ENCODE assay signal across 8 mouse cellular contexts in the genomic region with DNA sequence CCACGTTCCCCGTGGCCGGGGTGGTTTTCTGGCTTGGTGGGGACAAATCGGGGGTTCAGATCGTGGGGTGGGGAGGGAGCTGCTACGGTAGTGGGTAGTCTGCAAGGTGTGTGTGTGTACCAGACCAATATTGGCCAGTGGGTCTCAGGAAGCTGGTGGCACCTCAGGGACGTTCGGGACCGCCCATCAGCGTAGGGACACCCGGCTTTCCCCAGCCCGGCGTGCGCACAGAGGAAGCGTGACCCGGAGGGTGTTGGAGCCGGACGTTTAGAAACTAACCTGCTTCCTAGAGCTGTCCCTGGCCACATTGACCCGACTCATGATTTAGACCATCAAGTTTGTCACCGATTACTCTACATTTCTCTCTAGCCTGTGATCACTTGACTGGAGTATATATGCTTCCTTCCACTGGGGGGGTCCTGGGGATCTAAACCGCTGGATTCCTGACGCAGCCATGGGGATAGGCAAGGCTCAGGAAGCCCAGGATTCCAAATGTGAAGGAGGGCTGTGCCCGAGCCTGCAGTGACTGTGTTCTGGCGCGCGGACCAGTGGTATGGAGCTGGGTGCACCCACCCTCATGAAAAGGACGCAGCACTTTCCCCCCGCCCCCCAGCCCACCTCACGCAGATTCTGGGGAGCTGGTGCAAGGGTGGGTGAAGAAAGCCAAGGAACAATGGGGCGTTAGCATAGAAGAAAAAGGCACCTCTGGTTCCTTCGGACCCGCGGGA.
DNase-seq lines count a peak whose midpoint lies in the region; ATAC-seq and TF ChIP-seq lines count a peak whose summit lies in the region.

No protein-coding gene starts in this region.

- WGBS in forebrain, embryonic 15.5 days, result under 1% methylated on average over 33 of the region's 33 CpGs
- WGBS in intestine, embryonic 16.5 days, result under 1% methylated on average over 33 of the region's 33 CpGs
- WGBS in stomach, embryonic 16.5 days, result 0% methylated on average over 33 of the region's 33 CpGs

- no peak for TF ChIP-seq CTCF in left cerebral cortex, adult 2 months (IDR thresholded peaks at IDR 0.05)

- no peaks in the 10 kb centered on the region for H3K9me3 ChIP-seq in forebrain, embryonic 15.5 days
- no peaks in the 10 kb centered on the region for H3K9me3 ChIP-seq in intestine, embryonic 16.5 days (ENCODE audit: control insufficient read depth, low read length)
- H3K9me3 ChIP-seq in stomach, embryonic 16.5 days (replicated peaks; ENCODE audit: control insufficient read depth, low read length), result no peaks in the 10 kb centered on the region

- DNase-seq in left cerebral cortex, adult 2 months (ENCODE audit: extremely low spot score in 1 of 2, low spot score in 2 of 2), result no peak
- no peak for DNase-seq in left cerebral cortex, postnatal 25 days (ENCODE audit: low spot score in 2 of 2)
- DNase-seq in adrenal gland, adult (ENCODE audit: inconsistent age in 2 of 2, low spot score in 1 of 2), result peak; percentile 71 to 88
- DNase-seq in lung, postnatal 36 days, result peak; percentile 15
- no peak for DNase-seq in ovary, postnatal 10 days (ENCODE audit: low spot score)

- H3K4me1 ChIP-seq in forebrain, embryonic 15.5 days, result peaks cover 53% of the 10 kb centered on the region
- peaks cover 10% of the 10 kb centered on the region for H3K4me1 ChIP-seq in intestine, embryonic 16.5 days (ENCODE audit: control insufficient read depth, insufficient read depth, low read length)
- peaks cover 9% of the 10 kb centered on the region; the same call in 1 of the 2 replicates for H3K4me1 ChIP-seq in stomach, embryonic 16.5 days (ENCODE audit: control insufficient read depth, insufficient read depth, low read length)

- intact Hi-C loops in left cerebral cortex, adult 2 months (cut with DNase I), result loop anchor here (2.0 to 5.0 kb wide), 2 partner anchors 56 to 190 kb away; no protein-coding TSS in a partner anchor
- intact Hi-C loops in left cerebral cortex, postnatal 25 days (cut with DNase I), result loop anchor here (5.0 kb wide), 1 partner anchor 180 kb away; no protein-coding TSS in a partner anchor

- H3K36me3 ChIP-seq in forebrain, embryonic 15.5 days, result no peaks in the 10 kb centered on the region
- H3K36me3 ChIP-seq in intestine, embryonic 16.5 days (ENCODE audit: control insufficient read depth, insufficient read depth, low read length), result no peaks in the 10 kb centered on the region
- H3K36me3 ChIP-seq in stomach, embryonic 16.5 days (ENCODE audit: control insufficient read depth, insufficient read depth, low read length), result no peaks in the 10 kb centered on the region

- peak; percentile 32 for ATAC-seq in forebrain, embryonic 15.5 days (replicated peaks)
- no peak for ATAC-seq in intestine, embryonic 16.5 days
- no peak for ATAC-seq in stomach, embryonic 16.5 days (ENCODE audit: insufficient read depth, low FRiP score)

- no peak overlapping the region; the same call in 1 of the 2 replicates for H3K27ac ChIP-seq in left cerebral cortex, adult 2 months
- H3K27ac ChIP-seq in forebrain, embryonic 15.5 days (replicated peaks), result peak overlapping the region; percentile 91
- no peak overlapping the region for H3K27ac ChIP-seq in intestine, embryonic 16.5 days (ENCODE audit: low read length)
- H3K27ac ChIP-seq in stomach, embryonic 16.5 days (ENCODE audit: low read length), result no peak overlapping the region

- peak overlapping the region; percentile 91 for H3K9ac ChIP-seq in forebrain, embryonic 15.5 days (replicated peaks)
- H3K9ac ChIP-seq in intestine, embryonic 16.5 days (ENCODE audit: low read depth, low read length), result peak overlapping the region; percentile 71
- H3K9ac ChIP-seq in stomach, embryonic 16.5 days (ENCODE audit: low read length), result peak overlapping the region; percentile 77

- H3K27me3 ChIP-seq in forebrain, embryonic 15.5 days, result peaks cover 28% of the 10 kb centered on the region
- H3K27me3 ChIP-seq in intestine, embryonic 16.5 days (replicated peaks; ENCODE audit: control insufficient read depth, insufficient read depth, low read length), result peaks cover 66% of the 10 kb centered on the region
- peaks cover 45% of the 10 kb centered on the region for H3K27me3 ChIP-seq in stomach, embryonic 16.5 days (ENCODE audit: control insufficient read depth, insufficient read depth, low read length)

- peak overlapping the region; percentile 66 for H3K4me3 ChIP-seq in left cerebral cortex, adult 2 months
- peak overlapping the region; percentile 86 for H3K4me3 ChIP-seq in forebrain, embryonic 15.5 days
- H3K4me3 ChIP-seq in intestine, embryonic 16.5 days (ENCODE audit: low read length), result peak overlapping the region; percentile 67
- peak overlapping the region; percentile 67 for H3K4me3 ChIP-seq in stomach, embryonic 16.5 days (replicated peaks; ENCODE audit: low read length)

- H3K4me2 ChIP-seq in forebrain, embryonic 15.5 days (replicated peaks), result peak overlapping the region; percentile 95
- peak overlapping the region; percentile 97 for H3K4me2 ChIP-seq in intestine, embryonic 16.5 days (ENCODE audit: low read depth, low read length)
- H3K4me2 ChIP-seq in stomach, embryonic 16.5 days (ENCODE audit: low read depth, low read length), result peak overlapping the region; percentile 89

Comparison
In these comparisons a context has a peak if more than half of its experiments do, and no peak if none do; other contexts are left out.
1. DNase-seq: peak in adrenal gland, adult (2 of 2) and lung, postnatal 36 days (single experiment); none in left cerebral cortex, adult 2 months (0 of 2), left cerebral cortex, postnatal 25 days (0 of 2) and ovary, postnatal 10 days (single experiment).
2. Peak in every context shown above with its lines, with median percentiles within 50 percentile points of each other: H3K4me3 ChIP-seq, H3K4me2 ChIP-seq and H3K9ac ChIP-seq.